Mouse (Mus musculus) CD4-positive, CD25-positive, alpha-beta regulatory T cell, adult 2 months (primary cell): ENCODE measurements around the gene Kdelr2.

Experiments
- DNase-seq: peaks from one replicate; pipeline ENCODE4 v3.0.0-alpha.2; 2012; ENCODE audit warnings: low read depth, low spot score

The Kdelr2 gene

GRCm38 (mm10) chr5:143470421-143471164, 67.0 kb downstream of the Kdelr2 start:
- DNase-seq, result no peak

- DNase-seq, result no peak
Measured at GRCm38 (mm10) chr5:143471165-143471546, 67.5 kb downstream of the Kdelr2 start.
